Mouse (Mus musculus): ENCODE data around the gene Dmxl2. TPM values are rescaled to one million over a fixed set of nuclear protein-coding genes. Genes with fewer than 3 reads are reported as not detected.

The Dmxl2 gene
- polyA plus RNA-seq, 1 experiment: 98.9 TPM

- Histone ChIP-seq H3K27me3 (ENCODE audit: control insufficient read depth, insufficient read depth, low read length) (no peaks in the 10 kb centered on the region), H3K27ac (ENCODE audit: insufficient read depth, low read length) (no peak overlapping the region), H3K4me1 (ENCODE audit: control insufficient read depth, insufficient read depth, low read length) (peaks cover 5% of the 10 kb centered on the region), H3K4me3 (replicated peaks; ENCODE audit: insufficient read depth, low read depth, low read length) (peak overlapping the region; percentile 53)
- peak in 1 of 2 experiments; percentile 28 for DNase-seq
- TF ChIP-seq CTCF (IDR thresholded peaks at IDR 0.05; ENCODE audit: borderline replicate concordance, insufficient read depth, low read depth, low read length): no peak
- TF ChIP-seq POLR2A (IDR thresholded peaks at IDR 0.05; ENCODE audit: borderline replicate concordance, insufficient read depth, low read length): no peak
- 48% methylated on average over 3 of the region's 3 CpGs for WGBS
These were observed 1.6 kb downstream of the Dmxl2 start for GRCm38 (mm10) chr9:54499791-54500190.

DNA sequence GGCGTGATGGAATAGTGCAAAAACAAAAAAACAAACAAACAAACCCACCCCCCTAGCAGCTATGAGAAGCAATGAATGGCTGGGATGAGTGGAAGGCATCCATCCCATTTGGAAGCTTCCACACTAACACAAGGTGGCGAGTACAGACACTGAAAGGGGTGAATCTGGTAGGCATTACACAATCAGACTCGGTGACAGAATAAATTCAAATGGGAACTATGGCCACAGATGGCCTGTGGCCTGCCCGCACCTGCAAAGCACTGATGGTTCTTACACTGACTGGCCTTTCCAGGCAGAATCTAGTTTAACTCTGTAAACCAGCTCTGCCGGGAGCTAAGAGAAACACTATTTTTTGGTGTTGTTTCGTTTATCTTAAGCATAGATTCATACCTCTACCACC, 2.1 kb downstream of the Dmxl2 start:
- no peaks in the 10 kb centered on the region for H3K27me3 ChIP-seq (ENCODE audit: control insufficient read depth, insufficient read depth, low read length)
- H3K4me1 ChIP-seq (ENCODE audit: control insufficient read depth, insufficient read depth, low read length): peaks cover 5% of the 10 kb centered on the region
- H3K4me3 ChIP-seq (replicated peaks; ENCODE audit: insufficient read depth, low read depth, low read length): peak overlapping the region; percentile 53
- whole genome bisulfite sequencing: 36% methylated on average over 6 of the region's 6 CpGs
- peak; percentile 35 to 60 for DNase-seq
- TF ChIP-seq POLR2A (IDR thresholded peaks at IDR 0.05; ENCODE audit: borderline replicate concordance, insufficient read depth, low read length): no peak
- TF ChIP-seq CTCF (IDR thresholded peaks at IDR 0.05; ENCODE audit: borderline replicate concordance, insufficient read depth, low read depth, low read length): no peak
- no peak overlapping the region for H3K27ac ChIP-seq (ENCODE audit: insufficient read depth, low read length)

DNA sequence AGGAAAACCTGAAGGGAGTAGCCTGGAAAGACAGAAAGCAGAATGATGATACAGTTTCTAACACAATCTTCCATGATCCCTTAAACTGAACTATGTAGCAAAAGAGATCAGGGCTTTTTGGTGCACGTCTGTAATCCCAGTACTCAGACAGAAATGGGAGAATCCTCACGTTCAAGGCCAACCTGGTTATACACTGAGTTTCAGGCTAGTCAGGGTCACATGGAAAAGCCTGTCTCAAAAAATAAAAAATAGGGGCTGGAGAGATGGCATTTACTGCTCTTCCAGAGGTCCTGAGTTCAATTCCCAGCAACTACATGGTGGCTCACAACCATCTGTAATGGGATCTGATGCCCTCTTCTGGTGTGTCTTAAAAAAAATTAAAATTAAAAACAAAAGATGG, 11.0 kb downstream of the Dmxl2 start:
- Histone ChIP-seq H3K4me1 (ENCODE audit: control insufficient read depth, insufficient read depth, low read length) (peaks cover 3% of the 10 kb centered on the region; the same call in 1 of the 2 replicates), H3K4me3 (replicated peaks; ENCODE audit: insufficient read depth, low read depth, low read length) (no peak overlapping the region), H3K27ac (ENCODE audit: insufficient read depth, low read length) (no peak overlapping the region), H3K27me3 (ENCODE audit: control insufficient read depth, insufficient read depth, low read length) (no peaks in the 10 kb centered on the region)
- TF ChIP-seq CTCF (IDR thresholded peaks at IDR 0.05; ENCODE audit: borderline replicate concordance, insufficient read depth, low read depth, low read length) (no peak), POLR2A (IDR thresholded peaks at IDR 0.05; ENCODE audit: borderline replicate concordance, insufficient read depth, low read length) (no peak)
- DNase-seq: no peak
- 84% methylated on average over 2 of the region's 2 CpGs for WGBS

- no peak for TF ChIP-seq CTCF (IDR thresholded peaks at IDR 0.05; ENCODE audit: borderline replicate concordance, insufficient read depth, low read depth, low read length)
- no peak for TF ChIP-seq POLR2A (IDR thresholded peaks at IDR 0.05; ENCODE audit: borderline replicate concordance, insufficient read depth, low read length)
- 83% methylated on average over 2 of the region's 2 CpGs for WGBS
- Histone ChIP-seq H3K27me3 (ENCODE audit: control insufficient read depth, insufficient read depth, low read length) (no peaks in the 10 kb centered on the region), H3K27ac (ENCODE audit: insufficient read depth, low read length) (no peak overlapping the region), H3K4me1 (ENCODE audit: control insufficient read depth, insufficient read depth, low read length) (peaks cover 3% of the 10 kb centered on the region; the same call in 1 of the 2 replicates), H3K4me3 (replicated peaks; ENCODE audit: insufficient read depth, low read depth, low read length) (no peak overlapping the region)
- no peak for DNase-seq
These were observed 11.8 kb downstream of the Dmxl2 start for GRCm38 (mm10) chr9:54489599-54489998.

DNA sequence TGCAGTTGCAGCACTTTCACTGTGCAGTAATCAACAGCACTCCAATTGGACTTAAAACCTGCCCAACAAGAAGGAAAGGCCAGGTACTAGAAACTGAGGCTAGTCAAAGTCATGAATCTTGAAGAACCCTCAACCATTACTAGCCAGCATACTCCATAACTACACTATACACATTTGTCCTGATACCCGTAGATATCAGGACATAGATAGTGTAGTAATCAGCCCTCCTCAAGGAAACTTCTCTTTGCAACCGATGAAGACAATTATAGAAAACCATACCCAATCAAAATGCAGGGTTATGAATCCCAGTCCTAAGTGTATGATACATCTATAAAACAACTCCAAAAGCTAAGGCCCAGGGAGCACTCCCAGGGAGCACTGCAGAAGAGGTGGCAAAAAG, 16.5 kb downstream of the Dmxl2 start:
- H3K4me3 ChIP-seq (replicated peaks; ENCODE audit: insufficient read depth, low read depth, low read length): no peak overlapping the region
- no peak for DNase-seq
- H3K27me3 ChIP-seq (ENCODE audit: control insufficient read depth, insufficient read depth, low read length): no peaks in the 10 kb centered on the region
- 97% methylated on average over 2 of the region's 2 CpGs for WGBS
- no peak overlapping the region for H3K27ac ChIP-seq (ENCODE audit: insufficient read depth, low read length)
- H3K4me1 ChIP-seq (ENCODE audit: control insufficient read depth, insufficient read depth, low read length): peaks cover 10% of the 10 kb centered on the region
- TF ChIP-seq CTCF (IDR thresholded peaks at IDR 0.05; ENCODE audit: borderline replicate concordance, insufficient read depth, low read depth, low read length) (no peak), POLR2A (IDR thresholded peaks at IDR 0.05; ENCODE audit: borderline replicate concordance, insufficient read depth, low read length) (no peak)

GRCm38 (mm10) chr9:54483215-54483614, 18.2 kb downstream of the Dmxl2 start:
- 65% methylated on average over 4 of the region's 4 CpGs for WGBS
- peaks cover 11% of the 10 kb centered on the region for H3K4me1 ChIP-seq (ENCODE audit: control insufficient read depth, insufficient read depth, low read length)
- no peak for DNase-seq
- no peak overlapping the region for H3K4me3 ChIP-seq (replicated peaks; ENCODE audit: insufficient read depth, low read depth, low read length)
- no peaks in the 10 kb centered on the region for H3K27me3 ChIP-seq (ENCODE audit: control insufficient read depth, insufficient read depth, low read length)
- no peak overlapping the region for H3K27ac ChIP-seq (ENCODE audit: insufficient read depth, low read length)
- no peak for TF ChIP-seq POLR2A (IDR thresholded peaks at IDR 0.05; ENCODE audit: borderline replicate concordance, insufficient read depth, low read length)
- no peak for TF ChIP-seq CTCF (IDR thresholded peaks at IDR 0.05; ENCODE audit: borderline replicate concordance, insufficient read depth, low read depth, low read length)

DNA sequence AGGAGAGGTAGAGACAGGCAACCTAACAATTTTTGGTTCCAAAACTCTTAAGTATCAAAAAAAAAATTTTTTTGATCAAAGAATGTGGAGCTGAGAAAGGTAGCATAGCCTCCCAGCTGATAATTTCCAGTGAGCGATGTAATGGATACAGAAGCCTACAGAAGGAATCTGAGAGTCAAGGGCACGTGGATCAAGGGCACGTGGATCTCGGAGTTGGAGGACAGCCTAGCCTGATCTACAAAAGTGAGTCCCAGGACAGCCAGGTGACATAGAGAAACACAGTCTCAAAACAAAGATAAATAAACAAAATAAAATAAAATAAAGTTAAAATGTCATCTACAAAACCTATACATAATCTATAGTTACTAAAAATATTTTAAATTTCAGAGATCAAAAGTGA, 18.7 kb downstream of the Dmxl2 start:
- H3K27me3 ChIP-seq (ENCODE audit: control insufficient read depth, insufficient read depth, low read length): no peaks in the 10 kb centered on the region
- H3K27ac ChIP-seq (ENCODE audit: insufficient read depth, low read length): no peak overlapping the region
- WGBS: 73% methylated on average over 4 of the region's 4 CpGs
- TF ChIP-seq CTCF (IDR thresholded peaks at IDR 0.05; ENCODE audit: borderline replicate concordance, insufficient read depth, low read depth, low read length) (no peak), POLR2A (IDR thresholded peaks at IDR 0.05; ENCODE audit: borderline replicate concordance, insufficient read depth, low read length) (no peak)
- no peak for DNase-seq
- peaks cover 11% of the 10 kb centered on the region for H3K4me1 ChIP-seq (ENCODE audit: control insufficient read depth, insufficient read depth, low read length)
- H3K4me3 ChIP-seq (replicated peaks; ENCODE audit: insufficient read depth, low read depth, low read length): no peak overlapping the region

DNA sequence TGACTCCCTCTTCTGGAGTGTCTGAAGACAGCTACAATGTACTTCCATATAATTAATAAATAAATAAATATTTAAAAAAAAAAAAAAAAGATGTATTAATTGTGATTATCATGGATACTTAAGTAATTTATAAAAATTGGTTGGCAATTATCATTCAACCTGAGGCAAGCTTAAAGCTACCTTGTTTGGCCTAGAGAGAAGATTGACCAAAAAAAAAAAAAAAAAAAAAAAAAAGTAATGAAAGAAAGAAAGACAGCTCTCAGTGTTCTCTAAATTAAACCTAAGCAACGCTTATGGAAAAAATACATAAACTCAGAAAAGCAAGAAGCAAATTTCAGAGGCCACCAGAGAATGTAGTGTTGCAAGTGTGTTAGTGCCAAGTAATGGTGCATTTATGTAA, 22.4 kb downstream of the Dmxl2 start:
- H3K4me1 ChIP-seq (ENCODE audit: control insufficient read depth, insufficient read depth, low read length): peaks cover 8% of the 10 kb centered on the region
- H3K27me3 ChIP-seq (ENCODE audit: control insufficient read depth, insufficient read depth, low read length): no peaks in the 10 kb centered on the region
- no peak overlapping the region for H3K4me3 ChIP-seq (replicated peaks; ENCODE audit: insufficient read depth, low read depth, low read length)
- WGBS: 95% methylated on average over 1 of the region's 1 CpGs
- no peak for TF ChIP-seq CTCF (IDR thresholded peaks at IDR 0.05; ENCODE audit: borderline replicate concordance, insufficient read depth, low read depth, low read length)
- TF ChIP-seq POLR2A (IDR thresholded peaks at IDR 0.05; ENCODE audit: borderline replicate concordance, insufficient read depth, low read length): no peak
- H3K27ac ChIP-seq (ENCODE audit: insufficient read depth, low read length): no peak overlapping the region
- no peak for DNase-seq

Measured in cerebellum, adult 2 months (tissue).